Mouse (Mus musculus) retina, adult 2 months (tissue): ENCODE results near the gene Ripk4.

Source experiments
- DNase-seq: peaks from one replicate; pipeline ENCODE4 v3.0.0-alpha.2; 2012; ENCODE audit warnings: low read depth, low spot score

Gene Ripk4

DNA sequence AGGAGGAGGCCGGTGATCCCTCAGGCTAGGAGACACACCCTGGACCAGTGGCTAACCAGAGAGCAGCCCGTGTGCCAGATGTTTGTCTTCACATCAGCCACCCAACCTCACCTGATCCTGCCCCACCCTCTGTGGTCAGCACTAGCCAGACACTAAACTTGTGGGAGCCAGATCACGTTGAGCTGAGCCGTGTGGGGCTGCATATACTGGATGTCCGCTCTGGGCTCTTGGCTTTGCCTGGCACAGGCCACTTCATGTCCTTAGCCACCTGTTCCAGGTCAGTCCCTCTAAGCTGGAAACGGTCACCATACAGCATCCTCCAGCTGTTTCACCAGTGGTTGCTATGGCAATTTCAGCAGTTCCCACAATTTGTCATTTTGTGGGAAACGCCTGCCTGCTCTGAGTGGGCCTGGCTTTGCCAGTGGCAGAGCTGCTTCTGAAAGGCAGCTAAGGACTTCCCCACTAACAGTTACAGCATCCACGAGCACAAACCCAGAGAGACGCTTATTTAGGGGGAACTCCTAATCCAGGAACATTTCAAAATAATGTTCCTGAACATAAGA, 28.7 kb downstream of the Ripk4 start:
- DNase-seq = no peak

DNA sequence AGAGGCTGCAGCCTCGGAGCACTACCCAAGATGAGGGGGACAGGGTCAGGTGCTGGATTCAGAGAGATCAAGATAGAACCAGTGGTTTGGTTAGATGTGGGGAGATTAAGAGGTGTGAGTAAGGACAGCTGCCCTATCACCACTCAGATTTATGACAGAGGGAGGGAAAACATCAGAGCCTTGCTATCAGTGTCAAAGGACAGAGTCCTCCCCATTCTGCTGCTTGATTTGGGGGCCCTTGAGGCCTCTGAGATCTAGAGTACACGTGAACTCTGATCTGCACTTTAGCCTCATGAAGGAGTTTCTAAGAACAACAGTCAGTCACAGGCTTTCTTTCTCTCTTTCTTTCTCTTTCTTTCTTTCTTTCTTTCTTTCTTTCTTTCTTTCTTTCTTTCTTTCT, 30.0 kb downstream of the Ripk4 start:
- DNase-seq = no peak

DNA sequence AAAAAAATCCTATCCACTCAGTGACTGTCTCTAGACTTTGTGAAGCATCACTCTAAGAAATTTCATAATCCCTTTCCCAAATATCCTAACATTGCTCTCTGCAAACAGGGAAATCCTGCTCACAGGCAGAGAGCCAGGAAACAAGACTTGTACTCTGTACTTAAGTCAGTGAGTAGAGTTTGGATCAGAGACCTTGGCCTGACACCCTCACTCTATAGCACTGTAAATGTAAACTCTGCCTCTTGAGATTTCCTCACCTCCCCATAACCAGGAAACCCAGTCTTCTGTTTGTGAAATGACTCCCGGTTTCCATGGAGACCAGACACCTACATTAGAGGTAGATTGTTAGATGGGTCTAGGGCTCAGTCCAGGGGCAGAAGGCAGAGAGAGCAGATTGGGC, 33.3 kb downstream of the Ripk4 start:
- DNase-seq = no peak

DNA sequence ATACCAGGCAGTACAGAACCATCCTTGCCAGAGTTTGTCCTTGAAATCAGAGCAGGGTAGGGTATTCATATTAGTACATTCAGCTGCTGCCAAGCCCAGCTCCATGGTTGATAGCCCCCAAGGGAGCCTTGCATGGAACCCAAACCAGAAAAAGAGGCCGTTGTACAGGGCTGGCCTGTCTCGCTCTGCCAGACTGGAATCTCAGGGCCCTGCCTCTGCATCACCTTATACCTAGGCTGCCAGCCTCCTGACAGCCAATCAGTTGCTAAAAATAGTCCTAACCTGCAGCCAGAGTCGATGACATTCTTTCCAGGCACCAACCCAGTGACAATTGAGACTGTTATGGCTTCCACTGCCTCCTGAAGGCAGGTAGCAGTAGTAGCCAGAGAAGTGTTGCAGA, 37.2 kb downstream of the Ripk4 start:
- no peak for DNase-seq

DNA sequence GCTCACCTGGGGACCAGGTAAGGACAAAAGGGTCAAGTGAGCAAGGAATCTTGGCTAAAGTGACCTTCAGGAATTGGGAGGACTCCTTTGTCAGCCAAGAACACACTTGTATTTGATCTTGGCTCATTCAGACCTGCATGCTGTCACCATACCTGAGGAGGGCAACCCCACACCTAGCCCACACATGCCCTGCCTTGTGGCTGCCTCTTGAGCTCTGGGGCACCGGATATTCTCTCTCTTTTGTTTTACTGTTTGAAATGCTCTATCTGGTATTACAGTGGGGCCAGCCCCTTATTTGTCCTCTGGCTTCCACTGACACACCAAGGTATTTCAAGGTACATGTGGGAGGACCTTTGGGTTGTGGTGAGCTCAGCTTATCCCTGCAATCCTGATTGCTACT, 43.5 kb downstream of the Ripk4 start:
- DNase-seq = no peak

DNA sequence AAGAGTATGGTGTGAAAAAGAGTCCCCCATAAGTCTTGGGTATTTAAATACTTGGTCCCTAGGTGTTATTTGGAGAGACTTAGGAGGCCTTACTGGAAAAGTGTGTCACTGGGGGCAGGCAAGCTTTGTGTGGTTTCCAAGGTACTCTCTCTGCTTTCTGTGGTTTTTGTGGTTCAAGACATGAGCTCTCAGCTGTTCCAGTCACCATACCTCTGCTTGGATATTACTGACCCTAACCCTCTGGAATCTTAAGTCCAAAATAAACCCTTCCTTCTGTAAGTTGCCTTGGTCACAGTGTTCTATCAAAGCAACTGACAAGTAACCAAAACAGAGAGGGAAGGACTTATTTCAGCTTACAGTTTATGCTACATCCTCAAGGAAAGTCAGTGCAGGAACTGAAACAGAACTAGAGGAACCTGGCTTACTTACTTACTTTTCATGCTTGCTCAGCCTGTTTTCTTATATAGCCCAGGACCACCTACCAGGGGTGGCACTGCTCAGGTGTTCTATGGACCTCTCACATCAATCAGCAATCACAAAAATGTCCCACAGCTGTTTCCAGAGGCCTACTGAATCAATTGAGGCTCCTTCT, 44.1 kb downstream of the Ripk4 start:
- no peak for DNase-seq

DNA sequence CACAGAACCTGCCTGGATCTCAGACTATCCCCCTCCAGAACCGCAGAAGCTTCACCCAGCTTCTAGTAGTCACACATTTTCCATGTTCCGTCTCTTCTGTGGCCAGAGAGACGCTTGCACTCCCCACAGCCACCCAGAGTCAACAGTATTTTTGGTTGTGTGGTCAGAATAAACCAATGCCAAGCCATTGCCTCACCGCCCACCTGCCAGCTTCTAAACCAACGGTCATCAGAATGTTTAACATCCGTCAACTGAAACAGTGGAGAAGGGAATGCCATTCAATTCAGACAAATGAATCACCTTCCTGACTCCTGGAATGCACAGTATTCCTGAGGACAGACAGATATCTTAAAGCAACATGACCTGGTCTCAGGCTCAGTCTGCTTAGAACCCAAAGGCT, 47.0 kb downstream of the Ripk4 start:
- no peak for DNase-seq

DNA sequence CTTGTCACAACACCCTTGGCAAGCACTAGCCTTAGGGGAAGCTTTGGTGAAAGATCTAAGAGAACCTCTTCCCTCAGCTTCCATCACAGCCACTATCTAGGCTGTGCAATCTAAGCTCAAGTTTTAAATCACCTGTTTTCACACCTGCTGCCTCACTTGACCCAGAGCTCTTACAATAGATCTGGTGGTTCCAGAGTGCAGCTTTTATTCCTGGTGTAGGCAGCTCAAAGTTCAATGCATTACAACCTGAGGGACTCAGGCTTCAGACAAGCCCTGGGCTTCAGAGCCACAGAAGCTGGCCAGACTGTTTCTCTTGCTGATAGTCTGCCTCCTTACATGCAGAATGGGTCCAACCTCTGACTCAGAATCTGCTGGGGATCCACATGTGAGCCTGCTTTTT, 51.5 kb downstream of the Ripk4 start:
- no peak for DNase-seq

DNA sequence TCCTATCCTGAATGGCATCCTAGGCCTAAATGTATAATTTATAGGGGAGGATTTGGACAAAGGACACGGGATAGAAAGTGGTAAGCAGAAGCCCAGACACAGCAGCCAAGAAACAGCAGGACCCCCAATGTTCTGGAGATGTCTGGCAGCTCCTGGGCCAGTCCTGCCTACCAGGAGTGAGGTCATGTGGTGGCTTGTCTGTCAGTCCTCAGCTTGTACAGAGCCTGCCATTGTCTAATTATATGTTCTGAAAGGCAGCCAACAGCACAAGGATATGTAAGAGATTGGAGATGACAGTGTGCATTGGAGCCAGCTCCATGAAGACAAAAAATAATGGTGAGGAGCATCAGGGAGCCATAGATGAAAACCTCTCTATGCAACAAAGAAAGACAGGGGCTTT, 61.7 kb downstream of the Ripk4 start:
- DNase-seq = no peak

DNA sequence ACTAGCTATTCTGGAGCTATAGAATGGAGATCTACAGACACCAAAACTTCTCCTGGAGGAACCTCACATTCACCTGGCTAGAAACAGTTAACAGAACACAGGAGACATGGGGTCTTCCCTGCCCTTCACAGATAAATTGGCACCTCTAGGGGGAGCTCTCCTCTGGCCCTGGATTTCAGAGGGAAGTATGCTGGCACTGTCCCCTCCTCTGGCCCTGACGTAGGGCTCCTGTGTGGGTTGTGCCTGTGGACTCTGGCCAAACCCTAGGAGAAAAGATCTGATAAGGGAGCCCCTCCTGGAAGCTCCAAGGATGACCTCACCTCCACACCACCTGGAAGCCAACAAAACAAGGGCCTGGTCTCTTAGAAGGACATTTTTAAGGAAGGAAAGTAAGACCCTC, 65.8 kb downstream of the Ripk4 start:
- no peak for DNase-seq

DNA sequence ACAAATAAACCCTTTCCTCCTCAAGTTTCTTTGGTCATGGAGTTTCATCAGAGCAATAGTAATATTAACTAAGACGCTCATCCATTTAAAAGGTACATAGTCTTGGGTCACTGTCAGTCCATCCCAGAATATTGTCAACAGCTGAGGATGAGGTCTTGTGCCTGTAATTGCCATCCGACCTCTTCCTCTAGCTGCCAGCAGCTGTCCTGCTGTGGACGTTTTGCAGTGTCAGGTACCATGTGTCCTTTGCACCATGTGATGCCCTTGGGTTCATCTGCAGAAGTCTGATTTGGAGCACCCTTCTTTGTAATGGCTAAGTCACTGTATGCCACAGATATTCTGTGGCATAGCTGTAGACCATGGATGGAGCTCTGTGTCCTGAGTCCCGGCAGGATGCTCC, 67.9 kb downstream of the Ripk4 start:
- DNase-seq = no peak
